Mouse (Mus musculus): ENCODE measurements around the gene Zfp61. TPM values are rescaled to one million over a fixed set of nuclear protein-coding genes. Genes with fewer than 3 reads are reported as not detected.

Zfp61 gene
- polyA plus RNA-seq, 1 experiment, result 4.7 TPM

GRCm38 (mm10) chr7:24333304-24333986 lies 32.4 kb upstream of the Zfp61 start, which contains the start of gene Tescl:
TSS of gene Tescl (minus strand) at chr7:24333936.
- TF ChIP-seq CTCF (IDR thresholded peaks at IDR 0.05; ENCODE audit: extremely low read depth, insufficient read depth, insufficient read length, insufficient replicate concordance) (no peak), POLR2A (IDR thresholded peaks at IDR 0.05; ENCODE audit: low read depth, low read length) (no peak)
- Histone ChIP-seq H3K27me3 (ENCODE audit: control insufficient read depth, insufficient read depth, low read length) (no peaks in the 10 kb centered on the region), H3K4me3 (ENCODE audit: extremely low read depth, insufficient read depth, insufficient read length) (no peak within 1 kb of the TSS), H3K4me1 (ENCODE audit: control insufficient read depth, insufficient read depth, insufficient read length) (no peaks in the 10 kb centered on the region), H3K36me3 (ENCODE audit: control insufficient read depth, insufficient read depth, low read length) (no peaks in the 10 kb centered on the region), H3K27ac (ENCODE audit: insufficient read depth, low read length) (no peak within 1 kb of the TSS)
- 35% methylated on average over 49 of the region's 49 CpGs for WGBS
- DNase-seq (ENCODE audit: low read depth in 1 of 2, low spot score in 2 of 2), result no peak

- H3K36me3 ChIP-seq (ENCODE audit: control insufficient read depth, insufficient read depth, low read length), result no peaks in the 10 kb centered on the region
- 0 out of 2 replicates have a peak, but pooled peaks cover 3% of the 10 kb centered on the region for H3K27me3 ChIP-seq (ENCODE audit: control insufficient read depth, insufficient read depth, low read length)
- TF ChIP-seq POLR2A (IDR thresholded peaks at IDR 0.05; ENCODE audit: low read depth, low read length), result no peak
- no peak for TF ChIP-seq CTCF (IDR thresholded peaks at IDR 0.05; ENCODE audit: extremely low read depth, insufficient read depth, insufficient read length, insufficient replicate concordance)
- no peak for DNase-seq (ENCODE audit: low read depth in 1 of 2, low spot score in 2 of 2)
- no peak overlapping the region for H3K4me3 ChIP-seq (ENCODE audit: extremely low read depth, insufficient read depth, insufficient read length)
- no peaks in the 10 kb centered on the region for H3K4me1 ChIP-seq (ENCODE audit: control insufficient read depth, insufficient read depth, insufficient read length)
- no peak overlapping the region for H3K27ac ChIP-seq (ENCODE audit: insufficient read depth, low read length)
- 84% methylated on average over 14 of the region's 14 CpGs for WGBS
Observed at GRCm38 (mm10) chr7:24327281-24327975, 26.4 kb upstream of the Zfp61 start.

DNA sequence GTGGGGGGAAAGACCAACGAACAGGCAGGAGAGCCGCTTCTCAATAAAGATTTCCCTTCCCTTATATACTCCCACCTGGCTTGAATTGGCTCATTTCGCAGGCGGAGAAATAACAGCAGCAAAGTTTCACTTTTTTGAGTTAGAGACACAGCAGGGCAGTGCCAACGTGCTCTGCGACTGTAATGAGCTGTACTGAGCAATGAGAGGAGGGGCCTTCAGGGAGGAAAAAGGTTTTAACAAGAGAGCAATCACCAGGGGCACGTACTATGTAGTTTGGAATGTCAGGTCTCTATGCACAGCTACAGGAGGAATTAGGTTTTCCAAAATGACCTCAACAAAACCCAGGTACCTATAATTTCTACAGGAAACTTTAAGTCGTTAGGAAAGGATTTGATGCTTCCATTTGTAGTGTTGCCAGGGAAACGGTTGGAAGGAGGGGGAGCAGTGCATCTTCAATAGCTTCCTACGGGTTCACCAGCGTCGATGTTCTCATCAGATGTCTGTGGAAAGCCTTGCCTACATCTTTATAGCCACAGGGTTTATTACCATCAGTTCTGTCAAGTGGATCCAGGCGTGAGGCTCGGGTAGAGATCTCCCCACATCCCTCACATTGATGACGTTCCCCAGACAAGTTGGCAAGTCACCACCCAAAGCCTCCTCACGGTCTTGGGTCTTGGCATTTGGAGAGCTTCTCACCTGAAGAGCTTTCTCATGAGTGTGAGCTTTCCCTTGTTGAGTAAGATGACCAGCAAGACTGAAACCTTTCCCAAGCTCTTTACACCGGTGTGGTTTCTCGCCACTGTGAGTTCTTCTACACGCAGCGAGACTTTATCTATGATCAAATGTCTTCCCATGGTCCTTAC lies 25.5 kb upstream of the Zfp61 start:
- 57% methylated on average over 20 of the region's 20 CpGs for WGBS
- TF ChIP-seq POLR2A (IDR thresholded peaks at IDR 0.05; ENCODE audit: low read depth, low read length) (no peak), CTCF (IDR thresholded peaks at IDR 0.05; ENCODE audit: extremely low read depth, insufficient read depth, insufficient read length, insufficient replicate concordance) (no peak)
- Histone ChIP-seq H3K4me3 (ENCODE audit: extremely low read depth, insufficient read depth, insufficient read length) (no peak overlapping the region), H3K36me3 (ENCODE audit: control insufficient read depth, insufficient read depth, low read length) (no peaks in the 10 kb centered on the region), H3K4me1 (ENCODE audit: control insufficient read depth, insufficient read depth, insufficient read length) (no peaks in the 10 kb centered on the region), H3K27ac (ENCODE audit: insufficient read depth, low read length) (no peak overlapping the region), H3K27me3 (ENCODE audit: control insufficient read depth, insufficient read depth, low read length) (0 out of 2 replicates have a peak, but pooled peaks cover 3% of the 10 kb centered on the region)
- no peak for DNase-seq (ENCODE audit: low read depth in 1 of 2, low spot score in 2 of 2)

GRCm38 (mm10) chr7:24325675-24326128 lies 24.7 kb upstream of the Zfp61 start:
- Histone ChIP-seq H3K36me3 (ENCODE audit: control insufficient read depth, insufficient read depth, low read length) (no peaks in the 10 kb centered on the region), H3K27me3 (ENCODE audit: control insufficient read depth, insufficient read depth, low read length) (0 out of 2 replicates have a peak, but pooled peaks cover 3% of the 10 kb centered on the region), H3K27ac (ENCODE audit: insufficient read depth, low read length) (no peak overlapping the region), H3K4me1 (ENCODE audit: control insufficient read depth, insufficient read depth, insufficient read length) (no peaks in the 10 kb centered on the region), H3K4me3 (ENCODE audit: extremely low read depth, insufficient read depth, insufficient read length) (no peak overlapping the region)
- no peak for DNase-seq (ENCODE audit: low read depth in 1 of 2, low spot score in 2 of 2)
- TF ChIP-seq CTCF (IDR thresholded peaks at IDR 0.05; ENCODE audit: extremely low read depth, insufficient read depth, insufficient read length, insufficient replicate concordance), result no peak
- WGBS, result 32% methylated on average over 13 of the region's 13 CpGs

DNA sequence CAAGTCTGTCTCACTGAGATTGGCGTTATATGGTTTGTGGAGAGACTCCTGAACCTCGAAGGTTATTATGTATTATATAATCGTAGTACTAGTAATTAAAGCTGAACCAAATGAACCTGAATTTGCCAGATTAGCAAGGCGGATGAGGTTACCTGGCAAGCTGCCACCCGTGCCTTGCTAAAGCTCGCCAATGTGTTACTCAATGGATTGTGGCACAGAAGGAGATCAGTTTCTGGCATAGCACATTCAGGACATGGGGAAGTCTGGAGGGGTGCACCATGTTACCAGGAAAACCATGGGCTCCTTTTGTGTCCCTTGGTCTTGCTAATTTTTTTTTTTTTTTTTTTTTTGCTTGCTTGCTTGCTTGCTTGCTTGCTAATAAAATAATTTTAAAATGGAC lies 24.2 kb upstream of the Zfp61 start:
- Histone ChIP-seq H3K27me3 (ENCODE audit: control insufficient read depth, insufficient read depth, low read length) (0 out of 2 replicates have a peak, but pooled peaks cover 3% of the 10 kb centered on the region), H3K4me1 (ENCODE audit: control insufficient read depth, insufficient read depth, insufficient read length) (no peaks in the 10 kb centered on the region), H3K36me3 (ENCODE audit: control insufficient read depth, insufficient read depth, low read length) (no peaks in the 10 kb centered on the region), H3K27ac (ENCODE audit: insufficient read depth, low read length) (no peak overlapping the region), H3K4me3 (ENCODE audit: extremely low read depth, insufficient read depth, insufficient read length) (no peak overlapping the region)
- no peak for DNase-seq (ENCODE audit: low read depth in 1 of 2, low spot score in 2 of 2)
- 88% methylated on average over 6 of the region's 6 CpGs for WGBS
- TF ChIP-seq POLR2A (IDR thresholded peaks at IDR 0.05; ENCODE audit: low read depth, low read length) (no peak), CTCF (IDR thresholded peaks at IDR 0.05; ENCODE audit: extremely low read depth, insufficient read depth, insufficient read length, insufficient replicate concordance) (no peak)

DNA sequence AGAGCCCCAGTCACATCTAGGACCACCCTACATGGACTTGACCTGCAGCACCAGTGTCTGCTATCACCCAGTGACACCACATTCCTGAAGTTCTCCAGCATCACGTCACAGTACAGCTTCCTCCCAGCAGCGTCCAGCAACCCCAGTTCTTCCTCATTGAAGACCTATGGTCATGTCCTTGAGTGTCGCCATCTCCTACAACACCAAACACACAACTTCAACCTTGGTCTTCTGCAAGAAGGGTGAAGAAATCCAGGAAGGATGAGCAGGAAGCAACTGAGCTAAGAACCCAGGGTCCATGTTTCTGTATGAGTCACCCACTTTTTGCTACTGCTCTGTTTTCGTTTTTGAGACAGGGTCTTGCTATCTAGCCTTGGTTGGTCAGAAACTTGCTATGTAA lies 21.6 kb upstream of the Zfp61 start:
- Histone ChIP-seq H3K4me1 (ENCODE audit: control insufficient read depth, insufficient read depth, insufficient read length) (peaks cover 3% of the 10 kb centered on the region; the same call in 1 of the 2 replicates), H3K36me3 (ENCODE audit: control insufficient read depth, insufficient read depth, low read length) (no peaks in the 10 kb centered on the region), H3K27ac (ENCODE audit: insufficient read depth, low read length) (no peak overlapping the region), H3K27me3 (ENCODE audit: control insufficient read depth, insufficient read depth, low read length) (0 out of 2 replicates have a peak, but pooled peaks cover 1% of the 10 kb centered on the region), H3K4me3 (ENCODE audit: extremely low read depth, insufficient read depth, insufficient read length) (no peak overlapping the region)
- DNase-seq (ENCODE audit: low read depth in 1 of 2, low spot score in 2 of 2), result no peak
- WGBS, result 86% methylated on average over 4 of the region's 4 CpGs
- no peak for TF ChIP-seq POLR2A (IDR thresholded peaks at IDR 0.05; ENCODE audit: low read depth, low read length)

All from spleen, adult 2 months (tissue).